Mouse (Mus musculus): ENCODE data around the gene Zfp108. TPM values are rescaled to one million over a fixed set of nuclear protein-coding genes. Genes with fewer than 3 reads are reported as not detected.
"Not testable (repeated sequence)": the region's sequence is repeated elsewhere in the genome, so short reads cannot be mapped to it uniquely, and the experiment has no call there.

Gene Zfp108
- polyA plus RNA-seq, 1 experiment from 2014 or later, result 2.6 TPM

- DNase-seq (ENCODE audit: low spot score), result no peak
- Histone ChIP-seq H3K4me3 (no peak overlapping the region), H3K9me3 (no peaks in the 10 kb centered on the region), H3K27me3 (ENCODE audit: insufficient read depth, poor library complexity, severe bottlenecking) (no peaks in the 10 kb centered on the region), H3K36me3 (peaks cover 9% of the 10 kb centered on the region), H3K27ac (no peak overlapping the region), H3K4me1 (replicated peaks) (peaks cover 8% of the 10 kb centered on the region; the same call in 1 of the 2 replicates)
- 76% methylated on average over 3 of the region's 3 CpGs for WGBS
Measured at GRCm38 (mm10) chr7:24269256-24269655, 14.7 kb downstream of the Zfp108 start.

DNA sequence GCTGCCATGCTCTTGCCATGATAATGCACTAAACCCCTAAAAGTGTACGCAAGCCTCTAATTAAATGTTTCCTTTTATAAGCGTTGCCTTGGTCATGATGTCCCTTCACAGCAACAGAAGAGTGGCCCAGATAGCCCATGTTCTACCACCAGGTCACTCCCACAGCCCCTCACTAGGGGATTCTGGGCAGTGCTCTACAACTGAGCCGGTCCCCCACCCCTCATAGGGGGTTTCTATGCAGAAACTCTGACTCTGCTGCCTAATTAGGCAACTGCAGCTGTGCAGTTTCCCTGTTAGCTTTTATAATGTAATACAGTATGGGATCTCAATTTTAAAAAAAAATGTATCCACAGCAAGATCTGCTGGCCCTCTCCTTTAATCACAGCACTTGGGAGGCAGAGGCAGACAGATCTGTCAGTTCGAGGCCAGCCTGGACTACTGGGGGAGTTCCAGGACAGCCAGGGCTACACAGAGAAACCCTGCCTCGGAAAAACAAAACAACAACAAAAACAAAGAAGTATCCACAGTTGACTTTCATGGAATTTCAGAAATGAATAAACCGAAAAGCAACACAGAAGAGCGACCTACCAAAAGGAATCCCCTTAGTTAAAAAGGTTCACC, 15.2 kb downstream of the Zfp108 start:
- peak overlapping the region; percentile 90 for H3K27ac ChIP-seq
- H3K4me3 ChIP-seq, result peak overlapping the region; percentile 73
- H3K9me3 ChIP-seq, result no peaks in the 10 kb centered on the region
- H3K27me3 ChIP-seq (ENCODE audit: insufficient read depth, poor library complexity, severe bottlenecking), result no peaks in the 10 kb centered on the region
- DNase-seq (ENCODE audit: low spot score), result no peak
- H3K4me1 ChIP-seq (replicated peaks), result peaks cover 8% of the 10 kb centered on the region; the same call in 1 of the 2 replicates
- peaks cover 15% of the 10 kb centered on the region for H3K36me3 ChIP-seq
- WGBS, result 39% methylated on average over 7 of the region's 7 CpGs

DNA sequence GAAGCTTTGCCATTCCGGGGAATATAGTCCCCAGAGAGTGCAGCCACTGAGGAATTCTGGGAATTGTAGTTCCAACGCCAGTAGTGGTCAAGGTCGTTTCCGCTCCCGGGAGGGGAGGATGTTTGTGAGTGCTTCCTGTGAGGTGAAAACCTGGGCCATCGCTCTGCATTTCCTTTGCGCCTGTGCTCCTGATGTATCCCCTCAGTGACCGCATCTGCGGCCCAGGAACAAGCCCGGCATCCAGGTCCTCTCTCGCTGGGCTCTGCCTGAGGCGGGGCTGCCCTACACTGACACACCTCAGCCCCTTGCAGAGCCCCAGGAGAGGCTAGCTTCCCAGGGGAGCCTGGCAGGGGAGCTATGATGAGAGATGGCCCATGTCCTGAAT, 15.7 kb downstream of the Zfp108 start, which contains the start of gene Zfp93:
Gene Zfp93 (plus strand): TSS at position 133 of the 385 bp plus-strand sequence.
- WGBS, result under 1% methylated on average over 12 of the region's 12 CpGs
- peak within 1 kb of the TSS; percentile 73 for H3K4me3 ChIP-seq
- H3K36me3 ChIP-seq, result peaks cover 20% of the 10 kb centered on the region
- DNase-seq (ENCODE audit: low spot score), result peak; percentile 83
- no peaks in the 10 kb centered on the region for H3K9me3 ChIP-seq
- H3K4me1 ChIP-seq (replicated peaks), result peaks cover 8% of the 10 kb centered on the region; the same call in 1 of the 2 replicates
- peak within 1 kb of the TSS; percentile 90 for H3K27ac ChIP-seq
- H3K27me3 ChIP-seq (ENCODE audit: insufficient read depth, poor library complexity, severe bottlenecking), result no peaks in the 10 kb centered on the region

DNA sequence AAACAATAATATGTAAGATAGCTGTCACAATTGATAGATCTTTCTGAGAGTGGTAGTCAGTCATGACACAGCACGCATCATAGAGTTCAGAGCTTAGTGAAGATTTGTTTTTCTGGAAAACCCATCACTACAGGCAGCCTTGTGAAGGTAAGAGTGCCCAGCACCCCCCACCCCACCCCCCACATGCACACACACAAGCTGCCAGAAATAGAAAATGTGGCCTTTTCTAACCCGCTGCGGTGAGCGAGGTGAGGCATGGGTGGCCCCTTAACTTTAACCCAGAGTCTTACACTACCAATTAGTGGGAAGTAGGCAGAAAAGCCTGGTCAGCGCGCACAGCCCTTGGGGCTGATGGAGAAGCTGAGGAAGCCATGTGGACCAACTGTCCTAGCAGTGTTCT, 16.6 kb downstream of the Zfp108 start:
- WGBS, result 96% methylated on average over 6 of the region's 6 CpGs

DNA sequence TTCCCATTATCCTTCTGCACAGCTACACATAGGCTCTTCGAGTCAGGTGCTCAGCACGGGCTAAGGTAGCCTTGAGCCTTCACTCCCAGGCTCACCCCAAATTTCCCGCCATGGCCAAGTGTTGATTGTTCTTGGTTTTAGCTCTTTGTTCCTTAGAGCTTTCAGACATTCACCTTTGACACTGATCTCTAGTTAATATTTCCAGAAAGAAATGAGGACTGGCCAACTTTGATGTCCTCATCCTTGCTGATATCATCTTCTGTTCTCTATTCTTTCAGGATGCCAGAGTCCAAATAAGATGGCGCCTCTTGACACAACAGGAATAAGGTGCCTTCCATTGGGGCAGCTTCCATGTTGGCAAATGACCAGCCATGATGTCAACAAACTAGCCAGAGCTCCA, 19.9 kb downstream of the Zfp108 start:
- WGBS, result 94% methylated on average over 4 of the region's 4 CpGs
- DNase-seq (ENCODE audit: low spot score), result no peak

More for the DNA sequence above, 16.6 kb downstream of the Zfp108 start:
- Histone ChIP-seq H3K4me1 (replicated peaks) (peaks cover 8% of the 10 kb centered on the region; the same call in 1 of the 2 replicates), H3K27me3 (ENCODE audit: insufficient read depth, poor library complexity, severe bottlenecking) (no peaks in the 10 kb centered on the region), H3K9me3 (no peaks in the 10 kb centered on the region), H3K27ac (no peak overlapping the region), H3K36me3 (peaks cover 29% of the 10 kb centered on the region), H3K4me3 (no peak overlapping the region)
- DNase-seq (ENCODE audit: low spot score), result no peak

DNA sequence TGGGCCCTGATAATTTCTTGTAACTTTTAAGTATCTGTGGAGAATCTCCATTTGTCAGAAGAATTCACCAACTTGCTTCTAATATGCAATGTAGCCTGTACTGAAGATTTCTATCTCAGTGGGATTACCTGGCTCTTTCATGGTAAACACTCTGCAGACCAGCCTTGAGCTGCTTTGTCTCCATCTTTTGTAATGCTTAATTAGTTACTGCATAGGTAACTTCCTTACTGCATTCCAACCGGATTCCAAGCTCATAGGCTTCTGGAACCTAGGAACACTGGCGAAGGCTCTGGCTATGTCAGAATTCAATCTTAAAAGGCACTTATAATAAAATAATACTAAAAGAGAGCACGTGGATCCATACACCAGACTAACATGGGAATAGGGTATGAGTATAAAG, 24.2 kb downstream of the Zfp108 start:
- WGBS, result 84% methylated on average over 3 of the region's 3 CpGs
- H3K27ac ChIP-seq, result not testable (repeated sequence)

More for the DNA sequence above, 19.9 kb downstream of the Zfp108 start:
- Histone ChIP-seq H3K4me3 (no peak overlapping the region), H3K27me3 (ENCODE audit: insufficient read depth, poor library complexity, severe bottlenecking) (no peaks in the 10 kb centered on the region), H3K4me1 (replicated peaks) (peaks cover 6% of the 10 kb centered on the region; the same call in 1 of the 2 replicates), H3K36me3 (peaks cover 36% of the 10 kb centered on the region), H3K9me3 (no peaks in the 10 kb centered on the region), H3K27ac (no peak overlapping the region)

DNA sequence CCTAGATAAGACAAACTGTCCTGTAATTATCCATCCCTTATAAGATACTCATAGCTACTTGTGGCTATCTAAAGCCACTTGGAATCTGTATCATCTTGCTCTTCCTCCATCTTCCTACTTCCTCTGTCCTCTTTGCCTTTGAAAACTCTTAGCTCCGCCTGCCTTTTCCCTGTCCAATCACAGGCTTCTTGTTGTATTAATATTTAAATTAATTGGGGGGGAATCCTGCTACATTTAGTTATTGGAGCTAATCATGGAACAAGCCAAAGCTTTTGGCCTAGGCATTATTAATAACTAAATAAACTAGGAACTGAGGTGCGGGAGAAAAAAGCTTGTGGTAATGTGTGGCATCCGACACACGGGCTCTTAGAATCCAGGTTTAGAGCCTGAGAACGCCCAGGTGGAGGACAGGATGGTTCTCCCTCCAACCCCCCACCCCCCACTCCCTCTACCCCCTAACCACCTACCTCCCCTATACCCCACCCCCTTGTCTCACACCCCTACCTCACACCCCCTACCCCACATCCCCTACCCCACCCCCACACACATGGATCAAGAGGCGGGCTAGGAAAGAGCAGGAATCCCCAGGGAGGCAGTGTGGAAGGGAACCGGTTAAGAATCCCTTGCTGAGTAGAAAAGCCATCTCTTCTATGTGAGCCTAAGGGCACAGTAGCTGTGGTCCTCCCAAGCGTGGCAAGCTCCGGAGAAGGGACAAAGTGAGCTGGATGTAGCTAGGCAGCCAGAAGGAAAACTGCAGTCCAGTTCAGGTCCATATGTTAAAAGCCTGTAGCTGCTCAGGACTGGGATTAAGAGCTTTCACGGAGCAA, 25.6 kb downstream of the Zfp108 start:
- peaks cover 3% of the 10 kb centered on the region; the same call in 1 of the 2 replicates for H3K9me3 ChIP-seq
- H3K4me3 ChIP-seq, result no peak overlapping the region
- 55% methylated on average over 10 of the region's 10 CpGs for WGBS
- H3K27me3 ChIP-seq (ENCODE audit: insufficient read depth, poor library complexity, severe bottlenecking), result no peaks in the 10 kb centered on the region
- H3K36me3 ChIP-seq, result peaks cover 16% of the 10 kb centered on the region
- H3K27ac ChIP-seq, result no peak overlapping the region
- peaks cover 6% of the 10 kb centered on the region; the same call in 1 of the 2 replicates for H3K4me1 ChIP-seq (replicated peaks)
- no peak for DNase-seq (ENCODE audit: low spot score)

More for the DNA sequence above, 24.2 kb downstream of the Zfp108 start:
- H3K36me3 ChIP-seq, result peaks cover 31% of the 10 kb centered on the region
- not testable (repeated sequence) for DNase-seq (ENCODE audit: low spot score); H3K27me3 ChIP-seq (ENCODE audit: insufficient read depth, poor library complexity, severe bottlenecking); H3K9me3 ChIP-seq; H3K4me1 ChIP-seq (replicated peaks); H3K4me3 ChIP-seq

DNA sequence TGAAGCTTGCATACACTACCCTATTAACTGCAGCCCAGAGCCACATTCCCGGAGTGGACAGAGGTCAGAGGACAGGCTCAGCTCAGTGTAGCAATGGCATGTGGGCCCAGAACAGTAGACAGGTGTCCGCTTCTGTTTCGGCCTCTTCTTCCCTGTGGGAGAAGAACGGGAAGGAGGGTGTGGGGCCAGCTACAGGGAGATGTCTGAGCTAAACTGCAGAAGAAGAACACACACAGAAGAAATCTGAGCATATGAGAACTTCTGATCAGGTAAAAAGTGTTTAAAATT, 26.2 kb downstream of the Zfp108 start:
- H3K4me1 ChIP-seq (replicated peaks), result peaks cover 6% of the 10 kb centered on the region; the same call in 1 of the 2 replicates
- H3K9me3 ChIP-seq, result peaks cover 3% of the 10 kb centered on the region; the same call in 1 of the 2 replicates
- DNase-seq (ENCODE audit: low spot score), result no peak
- peaks cover 11% of the 10 kb centered on the region for H3K36me3 ChIP-seq
- WGBS, result 61% methylated on average over 4 of the region's 4 CpGs
- H3K4me3 ChIP-seq, result no peak overlapping the region
- H3K27ac ChIP-seq, result no peak overlapping the region
- no peaks in the 10 kb centered on the region for H3K27me3 ChIP-seq (ENCODE audit: insufficient read depth, poor library complexity, severe bottlenecking)

- WGBS, result 46% methylated on average over 4 of the region's 4 CpGs
- no peak overlapping the region for H3K4me3 ChIP-seq
- no peak for DNase-seq (ENCODE audit: low spot score)
Measured at GRCm38 (mm10) chr7:24286090-24286489, 31.5 kb downstream of the Zfp108 start.

DNA sequence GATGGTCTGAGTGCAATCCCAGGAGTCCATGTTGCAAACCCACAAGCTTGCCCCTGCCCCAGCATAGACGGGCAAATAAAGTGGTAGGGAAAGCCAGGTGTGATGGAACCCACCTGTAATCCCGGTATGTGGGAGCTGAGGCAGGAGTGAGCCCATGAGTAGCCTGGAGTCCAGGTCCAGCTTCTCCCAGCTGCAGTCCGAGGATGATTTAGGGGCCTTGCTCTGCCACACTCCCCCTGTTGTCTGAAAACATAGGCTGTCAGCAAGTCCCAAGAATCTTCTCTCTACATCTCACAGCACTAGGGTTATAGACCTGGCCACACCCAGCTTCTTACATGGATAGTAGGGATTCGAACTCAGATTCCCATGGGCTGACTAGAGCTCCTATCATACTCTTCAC, 32.3 kb downstream of the Zfp108 start:
- 77% methylated on average over 4 of the region's 4 CpGs for WGBS
- H3K27me3 ChIP-seq (ENCODE audit: insufficient read depth, poor library complexity, severe bottlenecking), result no peaks in the 10 kb centered on the region
- H3K9me3 ChIP-seq, result peaks cover 28% of the 10 kb centered on the region; the same call in 1 of the 2 replicates
- no peaks in the 10 kb centered on the region for H3K4me1 ChIP-seq (replicated peaks)
- no peak for DNase-seq (ENCODE audit: low spot score)
- no peak overlapping the region for H3K4me3 ChIP-seq
- peaks cover 52% of the 10 kb centered on the region for H3K36me3 ChIP-seq
- H3K27ac ChIP-seq, result no peak overlapping the region

More at GRCm38 (mm10) chr7:24286090-24286489, 31.5 kb downstream of the Zfp108 start:
- no peaks in the 10 kb centered on the region for H3K27me3 ChIP-seq (ENCODE audit: insufficient read depth, poor library complexity, severe bottlenecking)
- peaks cover 44% of the 10 kb centered on the region for H3K36me3 ChIP-seq
- H3K4me1 ChIP-seq (replicated peaks), result no peaks in the 10 kb centered on the region
- H3K9me3 ChIP-seq, result peaks cover 21% of the 10 kb centered on the region; the same call in 1 of the 2 replicates
- no peak overlapping the region for H3K27ac ChIP-seq

DNA sequence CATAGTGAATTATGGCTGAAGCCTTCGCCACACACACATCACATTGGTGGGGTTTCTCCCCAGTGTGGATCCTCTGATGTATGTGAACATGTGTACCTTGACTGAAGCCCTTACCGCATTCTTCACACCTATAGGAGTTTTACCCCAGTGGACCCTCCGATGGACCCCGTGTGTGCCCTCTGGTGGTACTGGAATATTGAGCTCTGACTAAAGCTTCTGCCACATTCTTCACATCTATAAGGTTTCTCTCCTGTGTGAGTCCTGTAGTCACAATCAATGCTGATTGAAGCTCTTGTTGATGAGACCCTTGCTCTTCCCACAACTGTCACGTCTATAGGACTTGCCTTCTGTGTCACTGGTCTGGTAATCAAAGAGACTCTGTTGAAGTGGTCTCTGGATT, 33.1 kb downstream of the Zfp108 start:
- DNase-seq (ENCODE audit: low spot score), result no peak
- 89% methylated on average over 5 of the region's 5 CpGs for WGBS
- H3K27ac ChIP-seq, result no peak overlapping the region
- no peaks in the 10 kb centered on the region for H3K4me1 ChIP-seq (replicated peaks)
- peaks cover 60% of the 10 kb centered on the region for H3K36me3 ChIP-seq
- H3K27me3 ChIP-seq (ENCODE audit: insufficient read depth, poor library complexity, severe bottlenecking), result no peaks in the 10 kb centered on the region
- no peak overlapping the region for H3K4me3 ChIP-seq
- peaks cover 31% of the 10 kb centered on the region; the same call in 1 of the 2 replicates for H3K9me3 ChIP-seq

- no peak overlapping the region for H3K27ac ChIP-seq
- H3K9me3 ChIP-seq, result peaks cover 31% of the 10 kb centered on the region; the same call in 1 of the 2 replicates
- H3K4me3 ChIP-seq, result no peak overlapping the region
- no peaks in the 10 kb centered on the region for H3K4me1 ChIP-seq (replicated peaks)
- WGBS, result 92% methylated on average over 6 of the region's 6 CpGs
- peaks cover 68% of the 10 kb centered on the region for H3K36me3 ChIP-seq
- H3K27me3 ChIP-seq (ENCODE audit: insufficient read depth, poor library complexity, severe bottlenecking), result no peaks in the 10 kb centered on the region
- DNase-seq (ENCODE audit: low spot score), result no peak
Measured at GRCm38 (mm10) chr7:24288512-24288911, 33.9 kb downstream of the Zfp108 start.
